ENCODE assay signal across 9 mouse cellular contexts in genomic region chr11:113132078-113133064, GRCm38 (mm10).
A peak's percentile ranks its signal among the peaks of the same experiment; 100 is the strongest.
DNase-seq lines count a peak whose midpoint lies in the region; ATAC-seq lines count a peak whose summit lies in the region.
"Had no signal": no experiment of that assay in that cellular context is flagged by ENCODE, and none has a peak within 500 bp of the region (broad histone marks: within the 10 kb centered on the region; RNA-seq: fewer than 3 reads in every experiment).

No protein-coding gene starts in this region.

- no peak overlapping the region for H3K4me2 ChIP-seq in forebrain, embryonic 16.5 days (ENCODE audit: low read length)
- peak overlapping the region; percentile 43 for H3K4me2 ChIP-seq in liver, embryonic 15.5 days

- no peak overlapping the region for H3K27ac ChIP-seq in forebrain, embryonic 16.5 days (ENCODE audit: low read length)
- no peak overlapping the region for H3K27ac ChIP-seq in liver, embryonic 15.5 days (replicated peaks)

- 76% methylated on average over 23 of the region's 23 CpGs for WGBS in forebrain, embryonic 16.5 days
- WGBS in liver, embryonic 15.5 days (ENCODE audit: insufficient replicate concordance) = 65% methylated on average over 23 of the region's 23 CpGs

- H3K27me3 ChIP-seq in forebrain, embryonic 16.5 days (replicated peaks; ENCODE audit: control insufficient read depth, insufficient read depth, low read length) = no peaks in the 10 kb centered on the region
- no peaks in the 10 kb centered on the region for H3K27me3 ChIP-seq in liver, embryonic 15.5 days
- H3K27me3 ChIP-seq: CH12.LX had no signal

- peaks cover 8% of the 10 kb centered on the region; the same call in 1 of the 2 replicates for H3K36me3 ChIP-seq in forebrain, embryonic 16.5 days (ENCODE audit: control insufficient read depth, insufficient read depth)
- H3K36me3 ChIP-seq in liver, embryonic 15.5 days (replicated peaks) = no peaks in the 10 kb centered on the region

- no peak for DNase-seq in frontal cortex, adult 2 months (ENCODE audit: extremely low spot score in 1 of 2, low spot score in 1 of 2)
- peak; percentile 40 for DNase-seq in NIH3T3 (ENCODE audit: low read depth)
- no peak for DNase-seq in natural killer cell, adult 2 months (ENCODE audit: low spot score in 2 of 2)
- no peak for DNase-seq in thymus, postnatal 36 days
- no peak for DNase-seq in T-cell, adult 2 months (ENCODE audit: low spot score)

- H3K4me3 ChIP-seq in forebrain, embryonic 16.5 days (replicated peaks; ENCODE audit: low read length) = no peak overlapping the region
- no peak overlapping the region for H3K4me3 ChIP-seq in liver, embryonic 15.5 days (replicated peaks)

- H3K9me3 ChIP-seq in forebrain, embryonic 16.5 days (ENCODE audit: control insufficient read depth, low read length) = no peaks in the 10 kb centered on the region
- H3K9me3 ChIP-seq in liver, embryonic 15.5 days (replicated peaks) = no peaks in the 10 kb centered on the region

- H3K4me1 ChIP-seq in forebrain, embryonic 16.5 days (replicated peaks; ENCODE audit: control insufficient read depth, insufficient read depth, low read length) = peaks cover 15% of the 10 kb centered on the region
- peaks cover 21% of the 10 kb centered on the region for H3K4me1 ChIP-seq in liver, embryonic 15.5 days (replicated peaks)

- ATAC-seq in frontal cortex, adult (ENCODE audit: low TSS enrichment) = peak; percentile 29; the same call in 1 of the 2 replicates
- peak; percentile 58 for ATAC-seq in forebrain, embryonic 16.5 days
- ATAC-seq in liver, embryonic 15.5 days (ENCODE audit: insufficient read depth) = no peak

- H3K9ac ChIP-seq in forebrain, embryonic 16.5 days (replicated peaks; ENCODE audit: low read depth, low read length) = no peak overlapping the region
- no peak overlapping the region for H3K9ac ChIP-seq in liver, embryonic 15.5 days
